In the genomic region with DNA sequence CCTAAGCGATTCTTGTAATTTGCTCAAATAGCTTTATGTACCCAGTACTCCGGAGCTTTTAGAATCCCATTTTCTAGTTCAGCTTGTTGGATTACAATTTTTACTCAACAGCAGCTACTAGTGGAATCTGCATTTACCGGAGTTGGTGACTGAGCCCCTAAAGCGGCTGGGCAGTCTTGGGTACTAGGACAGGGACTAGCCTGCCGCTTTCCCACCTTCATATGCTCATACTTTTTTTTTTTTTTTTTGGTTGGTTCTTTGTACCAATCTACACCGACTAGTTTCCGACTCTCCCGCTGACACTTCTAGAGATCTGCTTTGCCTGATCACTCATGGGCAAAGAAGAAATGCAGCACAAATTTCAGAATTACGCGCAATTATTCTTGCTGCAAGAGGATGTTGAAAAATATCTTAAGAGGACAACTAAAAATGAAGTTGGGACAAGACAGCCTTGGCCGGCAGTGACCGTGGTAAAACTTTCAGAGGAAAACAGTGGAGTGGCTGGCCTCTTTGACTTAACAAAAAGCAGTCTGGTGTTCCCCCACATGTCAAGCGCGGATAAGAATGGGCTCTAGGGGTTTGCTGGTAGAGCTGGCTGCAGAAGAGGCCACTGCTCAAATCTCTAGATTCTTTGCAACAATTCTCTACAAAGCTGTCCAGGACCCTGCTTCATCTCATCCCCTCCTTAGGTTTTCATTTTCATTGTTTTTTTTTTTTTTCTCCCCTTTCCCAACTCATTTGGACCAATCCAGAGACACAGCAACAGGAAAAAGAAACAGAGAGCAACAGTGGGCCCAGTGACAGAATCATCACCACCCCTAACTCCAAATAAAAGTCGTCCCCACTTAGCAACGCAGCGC, we compare ENCODE assay signal across 9 mouse cellular contexts. TPM values are rescaled to one million over a fixed set of nuclear protein-coding genes. Genes with fewer than 3 reads are reported as not detected.
DNase-seq lines count a peak whose midpoint lies in the region; ATAC-seq lines count a peak whose summit lies in the region.
"Had no signal": no experiment of that assay in that cellular context is flagged by ENCODE, and none has a peak within 500 bp of the region (broad histone marks: within the 10 kb centered on the region; RNA-seq: fewer than 3 reads in every experiment).

No protein-coding gene starts in this region.

- H3K9me3 ChIP-seq in embryonic facial prominence, embryonic 11.5 days (replicated peaks; ENCODE audit: control insufficient read depth, low read length), result no peaks in the 10 kb centered on the region
- H3K9me3 ChIP-seq in midbrain, embryonic 15.5 days, result no peaks in the 10 kb centered on the region

- peak overlapping the region; percentile 38 for H3K27ac ChIP-seq in embryonic facial prominence, embryonic 11.5 days (replicated peaks; ENCODE audit: low read depth, low read length)
- H3K27ac ChIP-seq in midbrain, embryonic 15.5 days, result 0 out of 2 replicates have a peak overlapping the region, but pooled peaks have one; percentile 27

- 13% methylated on average over 17 of the region's 17 CpGs for WGBS in embryonic facial prominence, embryonic 11.5 days
- WGBS in midbrain, embryonic 15.5 days, result 30% methylated on average over 17 of the region's 17 CpGs

- no peaks in the 10 kb centered on the region for H3K36me3 ChIP-seq in embryonic facial prominence, embryonic 11.5 days (replicated peaks; ENCODE audit: control insufficient read depth, insufficient read depth, low read depth, low read length)
- H3K36me3 ChIP-seq in midbrain, embryonic 15.5 days (replicated peaks), result no peaks in the 10 kb centered on the region

- peak; percentile 46 to 66 for DNase-seq in heart, adult 18-20 months
- no peak for DNase-seq in heart, postnatal 25 days (ENCODE audit: low spot score)
- DNase-seq in embryonic facial prominence, embryonic 11.5 days (ENCODE audit: low spot score), result peak; percentile 42
- DNase-seq in heart, postnatal 10 days, result peak; percentile 51 to 58
- no peak for DNase-seq in left cerebral cortex, postnatal 10 days (ENCODE audit: extremely low spot score in 1 of 2, low spot score in 2 of 2)
- DNase-seq in gastrocnemius, postnatal 36 days, result no peak
- DNase-seq: cerebellum, adult 11 months had no signal

- peaks cover 12% of the 10 kb centered on the region for H3K27me3 ChIP-seq in embryonic facial prominence, embryonic 11.5 days (ENCODE audit: control insufficient read depth, insufficient read depth, low read length)
- H3K27me3 ChIP-seq in midbrain, embryonic 15.5 days (replicated peaks), result peaks cover 19% of the 10 kb centered on the region; the same call in 1 of the 2 replicates

- H3K4me2 ChIP-seq in embryonic facial prominence, embryonic 11.5 days (ENCODE audit: low read depth, low read length), result peak overlapping the region; percentile 38
- peak overlapping the region; percentile 33 for H3K4me2 ChIP-seq in midbrain, embryonic 15.5 days

- peak overlapping the region; percentile 43 for H3K9ac ChIP-seq in embryonic facial prominence, embryonic 11.5 days (replicated peaks; ENCODE audit: low read length)
- peak overlapping the region; percentile 13; the same call in 1 of the 2 replicates for H3K9ac ChIP-seq in midbrain, embryonic 15.5 days

- H3K4me1 ChIP-seq in embryonic facial prominence, embryonic 11.5 days (ENCODE audit: control insufficient read depth, insufficient read depth, low read length), result peaks cover 6% of the 10 kb centered on the region
- peaks cover 33% of the 10 kb centered on the region for H3K4me1 ChIP-seq in midbrain, embryonic 15.5 days

- ATAC-seq in embryonic facial prominence, embryonic 11.5 days (replicated peaks; ENCODE audit: insufficient number of reproducible peaks, low FRiP score, low TSS enrichment, low read depth), result no peak
- no peak for ATAC-seq in midbrain, embryonic 15.5 days (replicated peaks)
- ATAC-seq in monocyte, adult 5-6 weeks (replicated peaks; ENCODE audit: insufficient number of reproducible peaks, low FRiP score, low TSS enrichment, poor library complexity, severe bottlenecking), result no peak

- intact Hi-C loops in heart, postnatal 25 days (cut with DNase I), result no loop called here
- intact Hi-C loops in heart, postnatal 10 days (cut with DNase I), result no loop called here
- intact Hi-C loops in left cerebral cortex, postnatal 10 days (cut with DNase I), result no loop called here
- intact Hi-C loops in gastrocnemius, postnatal 36 days (cut with DNase I), result no loop called here

- H3K4me3 ChIP-seq in embryonic facial prominence, embryonic 11.5 days (ENCODE audit: low read depth, low read length), result peak overlapping the region; percentile 14
- 0 out of 2 replicates have a peak overlapping the region, but pooled peaks have one; percentile 7 for H3K4me3 ChIP-seq in midbrain, embryonic 15.5 days

RNA-seq across cellular contexts. Expression of gene Meis1, which starts 9.0 kb away (rescaled TPM):
- total RNA-seq in heart, adult 18-20 months (2021), result 10 to 100 TPM; 25.0 to 25.2 TPM
- total RNA-seq in heart, postnatal 25 days (2021), result 10 to 100 TPM; 26.5 to 31.4 TPM
- 89.8 and 91.2 TPM in 2 replicates for polyA plus RNA-seq in embryonic facial prominence, embryonic 11.5 days (2014; fragmentation: Nextera tagmentation; extraction: Ambion mirVana)
- 10 to 100 TPM; 26.9 to 44.1 TPM for total RNA-seq in heart, postnatal 10 days (2021)
- 38.5 and 43.1 TPM in 2 replicates for polyA plus RNA-seq in midbrain, embryonic 15.5 days (2015; fragmentation: Nextera tagmentation; extraction: Ambion mirVana)
- 1 to 10 TPM; 4.0 to 6.9 TPM for total RNA-seq in left cerebral cortex, postnatal 10 days (2021)
- total RNA-seq in gastrocnemius, postnatal 36 days (2021), result 1 to 10 TPM; 2.8 to 4.0 TPM
- total RNA-seq in monocyte, adult 5-6 weeks (2017), result 6.7 to 11.1 TPM (median 10.2 TPM) in 3 replicates

Comparison
In these comparisons a context has a peak if more than half of its experiments do, and no peak if none do; other contexts are left out.
1. DNase-seq: peak in heart, adult 18-20 months (2 of 2), embryonic facial prominence, embryonic 11.5 days (single experiment) and heart, postnatal 10 days (2 of 2); none in heart, postnatal 25 days (single experiment), left cerebral cortex, postnatal 10 days (0 of 2) and gastrocnemius, postnatal 36 days (0 of 2).